Mouse (Mus musculus) activated CD4-positive, CD25-positive, alpha-beta regulatory T cell, adult 4 months (primary cell): ENCODE results near the gene Rin3. TPM values are rescaled to one million over a fixed set of nuclear protein-coding genes. Genes with fewer than 3 reads are reported as not detected.
"Not testable (repeated sequence)": the region's sequence is repeated elsewhere in the genome, so short reads cannot be mapped to it uniquely, and the experiment has no call there.

ENCODE experiments used
- ATAC-seq: one replicate; pipeline ENCODE4 v1.8.0; 2017
- polyA plus RNA-seq, 2 experiments: library from polyadenylated mRNA; unstranded; fragments of 100-300 nt; shearing (Covaris generic); gene quantifications; one replicate each; pipeline ENCODE4 v1.2.1; 2017

Rin3 gene
- polyA plus RNA-seq: 10 to 100 TPM; 41.7 to 60.6 TPM

DNA sequence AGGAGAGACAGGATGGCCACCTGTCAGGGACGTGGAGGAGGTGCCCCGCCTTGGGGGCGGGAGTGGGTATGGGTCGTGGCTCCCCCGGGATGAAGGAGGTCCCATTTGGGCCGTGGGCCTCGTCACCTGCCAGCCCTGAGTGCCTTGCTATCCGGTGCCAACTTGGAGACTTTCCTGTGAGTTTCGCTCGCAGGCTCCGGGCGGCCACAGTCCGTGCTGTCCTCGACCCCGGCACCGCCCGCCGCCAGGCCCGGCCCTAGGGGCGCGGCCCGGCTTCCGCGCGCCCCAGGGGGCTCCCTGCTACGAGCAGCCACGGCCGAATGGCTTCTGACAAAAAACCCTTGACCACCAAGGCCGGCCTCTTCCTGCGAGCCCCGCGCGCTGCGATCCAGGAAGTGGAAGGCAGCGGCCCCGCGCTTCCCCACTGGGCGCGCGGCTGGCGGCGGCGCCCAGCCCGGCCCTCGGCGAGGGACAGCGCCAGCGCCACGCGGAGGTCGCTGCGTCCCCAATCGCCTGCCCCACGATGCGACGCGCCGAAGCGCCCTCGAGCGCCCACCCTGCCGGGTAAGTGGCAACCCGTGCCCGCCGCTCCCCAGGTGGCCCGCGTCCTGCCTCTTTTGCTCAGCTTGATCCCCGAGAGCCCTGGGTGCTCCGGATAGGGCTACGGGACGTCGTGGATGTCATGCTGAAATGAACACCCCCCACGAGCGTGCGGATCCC lies at the start of gene Rin3:
Gene Rin3, plus strand, starts transcription at position 286 of the 720 bp plus-strand sequence.
- ATAC-seq: peak; percentile 68

DNA sequence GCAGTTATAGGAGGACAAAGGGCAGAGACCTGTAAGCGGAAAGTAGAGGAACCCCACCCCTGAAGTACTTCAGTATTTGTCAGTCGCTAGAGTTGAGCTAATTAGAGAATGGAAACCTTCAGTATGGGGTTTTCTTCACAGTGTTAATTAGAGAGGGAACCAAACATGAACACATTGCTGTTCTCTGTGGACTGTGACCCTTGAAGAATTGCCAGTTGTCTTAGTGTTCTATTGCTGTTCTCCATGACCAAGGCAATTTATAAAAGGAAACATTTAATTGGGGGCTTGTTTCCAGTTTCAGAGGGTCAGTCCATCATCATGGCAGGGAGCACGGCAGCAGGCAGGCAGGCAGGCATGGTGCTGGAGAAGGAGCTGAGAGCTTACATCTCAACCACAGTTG lies 47.3 kb upstream of the Rin3 start:
- no peak for ATAC-seq

DNA sequence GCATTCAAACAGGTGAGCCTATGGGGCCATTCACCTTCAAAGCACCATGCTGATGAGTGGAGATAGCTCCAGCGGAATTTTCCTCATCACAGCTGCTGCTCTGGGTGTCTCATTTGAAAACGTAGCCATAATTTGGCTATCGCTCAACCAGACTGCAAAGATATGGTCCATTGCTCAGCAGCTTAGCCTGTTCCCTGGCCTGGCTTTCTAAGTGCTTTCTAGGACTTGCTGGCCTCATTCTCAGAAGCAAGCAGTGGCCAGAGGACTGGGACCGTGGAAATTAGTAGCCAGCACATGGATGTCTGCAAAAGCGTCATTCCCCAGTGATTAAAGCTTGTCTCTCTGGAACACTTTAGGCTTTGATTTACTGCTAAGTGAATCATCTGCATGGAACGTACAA lies 46.5 kb upstream of the Rin3 start:
- no peak for ATAC-seq

DNA sequence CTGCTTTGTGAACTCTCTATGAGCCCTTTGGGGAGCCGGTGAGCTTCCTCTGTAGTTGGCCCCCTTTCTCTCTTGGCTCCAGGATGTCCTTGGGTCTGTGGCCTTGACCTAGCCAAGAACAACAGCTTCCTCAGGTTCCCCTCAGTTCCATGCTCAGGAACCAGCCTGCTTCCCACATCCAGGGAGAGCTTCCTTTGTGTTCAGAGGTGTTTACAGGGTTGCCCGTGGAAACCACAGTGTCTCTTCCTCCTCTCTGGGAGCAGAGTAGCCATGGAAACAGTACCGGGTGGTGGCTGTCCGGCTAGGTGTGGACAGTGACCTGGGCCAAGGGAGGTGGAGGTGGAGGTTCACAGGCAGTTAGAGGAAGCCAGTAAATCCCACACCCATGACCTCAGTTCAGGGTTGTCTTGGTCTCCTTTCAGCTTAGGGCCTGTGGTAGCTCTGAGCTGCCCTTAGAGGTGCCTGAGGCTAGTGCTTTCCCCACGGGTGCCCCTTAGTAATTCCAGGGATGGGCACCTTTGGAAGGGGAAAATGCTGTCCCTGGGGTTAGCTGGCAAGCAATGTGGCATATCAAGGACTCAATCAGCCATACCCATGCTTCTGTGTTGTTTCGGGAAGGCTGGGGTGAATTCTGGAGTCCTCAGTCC lies 40.6 kb upstream of the Rin3 start:
- no peak for ATAC-seq

DNA sequence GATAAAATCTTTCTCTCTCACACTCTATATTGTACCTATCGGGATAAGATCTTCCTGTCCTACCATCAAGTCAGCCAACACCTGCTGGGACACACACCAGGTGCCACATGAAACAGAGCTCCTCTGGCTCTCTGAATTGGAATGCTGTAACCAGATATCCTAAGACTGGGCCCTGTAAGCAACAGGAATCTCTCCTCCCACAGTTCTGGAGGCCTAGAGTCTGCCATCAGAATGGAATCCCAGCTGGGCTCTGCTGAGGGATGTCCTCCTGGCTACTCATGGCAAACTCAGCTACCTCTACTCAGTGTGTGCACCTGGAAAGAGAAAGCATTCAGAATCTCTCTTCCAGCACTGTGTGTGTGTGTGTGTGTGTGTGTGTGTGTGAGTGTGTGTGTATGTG lies 38.9 kb upstream of the Rin3 start:
- ATAC-seq: no peak

DNA sequence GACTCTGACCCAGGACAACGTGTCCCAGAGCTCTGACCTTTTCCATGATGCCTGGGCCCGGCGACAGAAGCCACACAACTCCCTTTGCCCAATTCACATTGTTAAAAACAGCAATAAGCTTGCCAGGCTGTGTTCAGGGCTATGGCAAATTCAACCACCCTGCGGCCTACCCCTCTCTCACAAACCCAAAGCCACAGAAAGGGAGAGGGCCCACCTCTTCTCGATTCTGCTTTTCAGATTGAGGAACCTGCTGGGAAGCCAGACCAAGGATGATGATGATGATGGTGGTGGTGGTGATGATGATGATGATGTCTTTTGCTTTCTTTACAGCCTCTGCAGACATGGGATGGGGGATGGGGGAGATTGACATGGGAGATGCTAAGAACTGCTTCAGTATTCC lies 36.6 kb upstream of the Rin3 start:
- no peak for ATAC-seq

DNA sequence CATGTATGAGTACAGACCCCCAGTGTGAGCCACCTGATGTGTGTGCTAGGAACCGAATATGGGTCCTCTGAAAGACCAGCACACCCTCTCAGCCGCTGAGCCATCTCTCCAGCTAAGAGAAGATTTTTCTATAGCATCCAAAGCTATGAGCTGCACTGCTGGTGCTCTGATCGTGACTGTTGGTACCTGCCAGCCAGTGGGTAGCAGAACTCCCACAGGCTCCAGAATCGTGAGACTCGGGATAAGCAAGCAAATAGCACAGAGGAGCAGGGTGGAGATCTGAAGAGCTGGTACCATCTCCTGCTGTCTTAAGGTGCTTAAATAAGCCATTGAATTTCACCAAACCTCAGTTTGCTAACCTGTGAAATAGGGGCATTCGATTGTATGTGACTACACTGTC lies 34.7 kb upstream of the Rin3 start:
- no peak for ATAC-seq

DNA sequence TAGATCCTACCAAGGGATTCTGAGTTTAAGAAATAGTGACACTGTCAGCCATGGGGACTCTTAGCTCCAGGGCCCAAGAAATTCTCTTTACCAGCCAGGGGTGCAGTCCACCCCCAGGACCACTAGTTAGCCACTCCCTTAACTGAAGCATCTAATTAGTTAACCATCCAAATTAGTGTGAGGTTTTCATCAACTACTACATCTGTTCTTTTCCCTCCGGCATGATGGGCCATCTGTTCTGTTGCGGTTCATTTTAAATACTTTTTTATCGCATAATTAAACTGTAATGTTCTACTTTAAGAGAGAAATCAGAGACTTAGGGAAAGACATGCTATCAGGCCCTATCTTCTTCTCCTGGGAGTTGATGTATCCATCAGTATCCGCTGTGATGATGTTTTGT lies 32.5 kb upstream of the Rin3 start:
- ATAC-seq: no peak

DNA sequence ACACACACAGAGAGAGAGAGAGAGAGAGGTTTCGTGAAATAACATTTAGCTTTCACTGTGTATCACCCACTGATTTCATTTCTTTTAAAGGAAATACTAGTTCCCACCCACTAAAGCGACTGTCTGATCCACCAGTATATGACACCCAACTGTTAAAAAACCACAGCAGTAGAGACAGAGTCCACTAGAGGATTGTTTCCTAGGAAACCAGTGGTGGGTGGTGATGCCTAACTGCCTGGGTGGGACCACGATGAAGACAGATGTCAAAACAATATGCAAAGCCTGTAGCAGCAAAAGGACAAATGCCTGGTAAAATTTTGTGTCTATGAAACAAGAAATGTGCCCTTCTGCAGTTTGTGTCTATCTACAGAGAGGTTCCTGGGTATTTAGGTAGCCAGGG lies 31.8 kb upstream of the Rin3 start:
- no peak for ATAC-seq

DNA sequence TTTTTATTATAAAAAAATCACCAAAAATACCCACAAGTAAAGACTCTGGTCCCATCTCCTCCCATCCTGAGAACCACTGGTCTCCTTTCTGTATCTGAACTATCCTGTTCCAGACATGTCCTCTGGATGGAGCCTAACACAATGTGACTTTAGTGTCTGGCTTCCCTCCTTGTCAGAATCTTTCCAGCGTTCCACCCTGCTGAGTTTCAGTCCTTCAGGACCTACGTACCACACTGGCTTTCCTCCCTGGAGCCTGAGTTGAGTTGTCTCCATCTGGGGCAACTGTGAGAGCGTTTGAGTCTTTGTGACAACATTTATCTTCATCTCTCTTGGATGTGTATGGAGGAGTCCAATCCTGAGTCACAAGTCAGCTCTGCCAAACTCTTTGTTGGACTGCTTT lies 30.9 kb upstream of the Rin3 start:
- no peak for ATAC-seq

DNA sequence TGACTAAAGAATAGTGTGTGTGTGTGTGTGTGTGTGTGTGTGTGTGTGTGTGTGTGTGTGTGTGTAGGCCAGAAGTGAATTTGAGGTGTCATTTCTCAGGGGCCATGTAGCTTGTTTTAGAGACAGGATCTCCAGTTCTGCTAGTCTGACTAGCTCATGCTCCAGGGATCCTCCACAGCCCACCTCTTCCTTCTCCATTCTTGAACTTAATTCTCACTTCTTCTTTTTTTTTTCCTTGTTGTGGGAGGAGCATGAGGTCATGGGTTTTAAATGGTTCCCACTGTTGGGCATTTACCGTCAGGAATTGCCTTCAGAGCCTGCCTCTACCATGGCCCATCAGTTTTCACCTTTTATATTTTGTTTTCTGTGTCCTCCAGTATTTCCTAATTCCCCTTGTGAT lies 30.3 kb upstream of the Rin3 start:
- ATAC-seq: no peak

DNA sequence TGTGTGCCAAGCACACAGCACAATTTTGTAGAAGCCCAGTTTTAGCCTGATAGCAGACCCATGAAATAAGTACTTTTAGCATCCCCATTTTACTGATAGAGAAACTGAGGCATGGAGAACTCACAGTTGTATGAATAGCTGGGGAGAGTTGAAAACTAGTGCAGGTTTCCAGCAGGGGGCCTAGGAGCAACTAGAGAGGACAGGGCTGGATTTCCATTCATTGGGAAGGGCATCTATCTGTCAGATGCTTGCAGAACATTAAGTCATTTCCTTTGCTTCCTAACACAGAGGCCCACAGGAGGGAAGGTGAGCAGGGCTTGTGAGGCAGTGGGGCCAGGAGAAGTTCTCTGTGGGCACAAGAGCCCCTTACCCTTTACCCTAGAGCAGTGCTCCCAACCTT lies 27.8 kb upstream of the Rin3 start:
- no peak for ATAC-seq

DNA sequence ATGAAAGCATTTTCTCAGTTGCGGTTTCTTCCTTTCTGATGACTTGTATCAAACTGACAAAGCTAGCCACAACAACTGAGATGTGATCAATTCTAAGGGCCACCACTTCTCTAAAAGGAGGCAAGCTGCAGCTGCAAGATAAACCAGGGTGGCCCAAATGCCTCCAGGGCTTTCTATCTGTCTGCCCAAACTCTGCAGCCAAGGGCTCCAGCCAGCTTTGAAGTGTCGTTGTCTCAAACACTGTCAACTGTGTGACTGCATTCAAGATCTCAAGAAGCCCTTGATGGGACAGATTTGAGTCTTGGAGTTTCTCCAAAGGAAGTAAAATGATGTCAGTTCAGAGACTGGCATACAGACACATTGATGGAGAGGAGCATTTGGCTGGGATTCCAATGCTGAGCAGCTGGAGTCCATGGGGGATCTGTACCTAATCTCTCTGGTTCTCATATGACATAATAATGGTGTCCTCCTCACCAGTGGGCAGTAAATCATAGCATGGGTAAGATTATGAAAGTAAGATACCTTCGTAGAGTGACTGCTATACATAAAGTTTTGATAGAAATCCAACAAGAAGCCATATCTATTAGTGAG lies 24.2 kb upstream of the Rin3 start:
- no peak for ATAC-seq

DNA sequence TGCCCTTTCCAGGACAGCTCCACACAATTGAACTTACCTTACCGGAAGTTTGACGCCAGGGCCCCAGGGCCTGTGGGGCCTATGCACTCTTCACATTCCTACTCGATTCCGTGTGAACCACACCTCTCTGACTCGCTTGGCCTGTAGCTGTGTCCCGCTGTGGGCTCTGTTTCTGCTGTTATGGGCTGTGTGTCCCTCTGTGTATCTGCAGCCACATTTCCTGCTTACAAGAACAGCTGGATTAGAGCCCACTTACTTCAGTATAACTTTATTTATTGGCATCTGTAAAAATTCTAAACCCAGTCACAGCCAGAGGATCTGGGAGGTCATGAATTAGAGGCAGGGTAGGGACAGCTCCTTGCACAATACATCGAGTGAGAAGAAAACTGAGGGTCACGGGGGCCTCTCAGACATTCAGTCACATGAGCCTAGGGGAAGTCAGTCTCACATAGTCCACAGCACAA lies 20.9 kb upstream of the Rin3 start:
- ATAC-seq: no peak

DNA sequence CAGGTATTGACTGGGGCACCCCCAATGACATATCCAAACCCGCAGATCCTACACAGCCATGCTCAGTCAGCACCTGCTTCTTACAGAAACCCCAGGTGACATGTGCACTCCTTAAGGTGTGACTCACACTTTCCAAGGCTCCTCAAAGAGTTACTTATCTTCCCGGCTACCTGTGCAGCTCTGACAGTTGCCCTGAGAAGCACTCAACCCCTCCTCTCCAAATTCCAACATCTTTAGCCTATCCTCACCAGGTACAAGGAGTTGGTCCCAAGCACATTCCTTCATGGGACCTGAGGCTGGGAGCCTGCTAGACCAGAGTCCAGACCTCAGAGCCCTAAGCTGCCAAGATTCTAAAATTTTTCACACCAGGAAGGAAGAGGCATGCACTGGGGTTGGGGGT lies 20.0 kb upstream of the Rin3 start:
- no peak for ATAC-seq

DNA sequence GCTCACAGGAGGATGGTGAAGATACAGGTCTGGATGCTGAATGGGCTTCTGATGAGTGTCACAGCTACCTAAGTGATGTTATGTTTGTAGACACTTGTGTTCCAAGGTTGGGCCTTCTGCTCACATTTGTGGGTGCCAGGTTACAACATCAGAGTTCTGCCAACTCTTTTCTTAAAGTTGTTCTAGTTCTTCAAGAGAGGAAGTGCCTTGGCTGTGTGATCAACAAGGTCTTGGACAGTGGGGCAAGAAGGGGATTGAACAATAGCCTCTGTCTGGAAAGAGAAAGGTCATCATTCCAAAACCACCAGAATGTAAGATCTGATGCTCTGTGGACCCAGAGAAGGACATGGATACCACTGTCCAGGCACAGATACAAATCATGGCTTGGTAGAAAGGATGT lies 19.6 kb upstream of the Rin3 start:
- ATAC-seq: no peak

DNA sequence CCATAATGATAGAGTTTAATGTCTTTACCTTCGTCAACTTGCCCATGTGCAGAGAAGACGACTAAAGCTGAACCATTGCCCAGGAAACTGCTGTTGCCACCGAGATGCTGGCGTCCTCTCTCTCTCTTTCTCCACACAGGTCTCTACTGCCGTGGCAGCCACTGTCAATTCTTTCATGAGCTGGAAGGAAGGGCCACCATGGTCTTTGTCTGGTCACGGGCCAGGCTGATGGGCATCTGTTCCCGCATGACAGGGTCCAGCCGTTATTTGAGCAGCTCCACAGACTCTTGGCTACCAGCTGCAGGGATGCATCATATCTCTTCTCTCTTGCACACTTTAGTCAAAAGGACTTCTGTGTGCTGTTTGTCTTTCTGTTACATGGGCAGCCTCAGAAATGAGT lies 16.4 kb upstream of the Rin3 start:
- no peak for ATAC-seq

DNA sequence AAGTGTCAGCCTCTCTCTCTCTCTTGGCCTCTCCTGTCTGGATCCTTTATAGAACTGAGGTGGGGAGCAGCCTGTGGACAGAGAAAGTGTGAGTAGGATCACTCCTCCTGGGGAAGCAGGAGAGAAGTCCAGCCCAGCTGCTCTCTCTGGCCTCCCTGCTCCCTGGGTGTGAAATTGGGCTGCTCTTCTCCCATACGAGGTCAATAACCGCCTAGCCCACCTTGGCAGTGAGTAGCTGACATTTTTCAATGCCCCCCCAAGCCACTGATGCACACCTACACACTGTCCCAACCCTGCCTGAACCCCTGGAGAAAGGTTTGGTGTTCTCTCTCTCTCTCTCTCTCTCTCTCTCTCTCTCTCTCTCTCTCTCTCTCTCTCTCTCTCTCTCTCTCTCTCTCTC lies 13.7 kb upstream of the Rin3 start:
- ATAC-seq: no peak

DNA sequence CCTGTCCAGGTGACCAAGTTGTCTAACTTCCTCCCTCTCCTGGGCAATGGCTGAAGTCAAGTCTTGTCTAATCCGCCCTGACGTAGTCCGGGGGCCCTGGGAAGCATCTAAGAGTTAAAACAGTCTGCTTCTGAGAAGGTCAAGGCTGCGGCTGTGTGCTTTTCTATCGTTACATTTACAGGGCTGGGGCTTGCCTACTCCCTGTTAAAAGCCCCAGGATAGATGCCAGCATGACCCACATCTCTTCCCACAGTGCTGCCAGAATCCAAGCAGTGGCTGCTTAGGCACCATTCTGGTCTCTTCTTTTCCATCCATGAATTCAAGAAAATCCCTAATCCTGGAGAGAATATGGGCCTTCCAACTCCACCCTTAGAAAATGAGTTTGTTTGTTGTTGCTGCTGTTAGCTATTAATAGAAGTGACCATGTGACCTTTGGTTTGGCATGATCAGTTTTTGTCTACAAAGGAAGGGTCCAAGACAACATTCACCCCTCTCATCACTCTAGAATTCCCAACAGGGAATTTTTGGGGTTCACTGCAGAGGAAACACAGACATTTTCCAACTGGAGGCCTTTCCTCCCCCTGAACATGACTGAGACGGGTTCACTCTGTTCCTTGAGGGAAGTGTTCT lies 12.0 kb upstream of the Rin3 start:
- no peak for ATAC-seq

DNA sequence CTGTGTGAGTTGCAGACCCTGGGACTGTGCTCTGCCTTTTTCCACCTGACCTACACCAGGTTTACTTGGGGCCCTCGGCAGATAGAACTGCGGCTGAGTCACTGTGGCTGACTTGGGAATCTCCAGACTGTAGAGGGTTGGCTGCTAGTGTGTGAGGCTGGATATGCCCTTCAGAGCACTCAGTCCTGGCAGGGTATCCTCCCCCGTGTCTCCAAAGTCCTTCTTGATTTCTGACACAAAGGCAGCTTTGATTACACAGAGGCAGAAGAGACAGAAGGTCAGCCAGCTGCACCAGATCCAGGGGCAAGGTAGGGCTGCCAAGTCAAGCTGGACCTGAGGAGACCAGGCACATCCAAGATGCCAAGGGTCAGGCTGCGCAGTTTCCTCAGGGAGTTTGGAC lies 11.4 kb upstream of the Rin3 start:
- no peak for ATAC-seq

DNA sequence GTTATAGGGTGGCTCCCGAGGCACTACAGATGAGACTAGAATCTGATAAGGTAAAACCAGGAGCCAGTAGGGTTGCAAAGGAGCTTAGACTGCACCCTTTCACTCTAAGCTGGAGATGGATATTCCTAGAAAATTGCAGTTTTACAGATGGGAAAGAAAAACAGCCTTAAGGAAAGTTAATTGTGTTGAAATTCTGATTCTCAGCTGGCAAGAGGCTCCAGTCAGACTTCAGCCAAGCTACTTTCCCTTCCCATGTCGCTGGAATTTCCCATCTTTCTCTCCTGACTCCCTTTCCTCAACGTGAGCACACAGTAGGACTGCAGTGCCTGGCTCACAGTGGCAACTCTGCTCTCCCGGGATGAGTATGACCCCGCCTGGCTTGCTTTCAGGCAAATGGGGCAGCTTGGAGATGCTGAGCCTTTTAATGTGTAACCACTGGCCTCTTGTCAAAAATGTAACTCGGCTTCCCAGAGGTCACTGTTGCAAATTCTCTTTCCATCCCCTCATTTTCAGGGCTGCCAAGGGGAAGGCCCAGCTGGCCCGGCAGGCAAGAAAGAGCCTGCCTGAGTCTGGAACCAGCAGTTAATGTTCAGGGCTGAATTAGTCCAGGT lies 6.9 kb upstream of the Rin3 start:
- no peak for ATAC-seq

DNA sequence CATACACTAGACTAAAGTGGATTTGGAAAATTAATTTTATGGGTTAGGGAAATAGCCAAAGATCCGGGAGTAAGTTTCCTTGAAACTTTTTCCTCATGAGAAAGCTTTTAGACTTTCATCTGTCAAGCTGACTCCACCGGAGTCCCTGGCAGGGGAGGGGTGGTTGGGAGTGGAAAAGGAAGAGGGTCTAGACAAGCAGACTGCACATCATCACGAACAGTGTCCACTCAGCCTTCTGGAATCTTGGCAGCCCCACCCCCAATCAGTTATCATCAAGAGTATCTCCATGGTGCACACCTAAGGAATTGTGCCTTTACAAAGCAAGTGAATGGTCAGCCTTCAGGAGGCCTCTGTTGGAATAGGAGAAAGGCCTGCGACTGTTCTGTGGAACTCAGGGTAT lies 2.6 kb upstream of the Rin3 start:
- not testable (repeated sequence) for ATAC-seq

DNA sequence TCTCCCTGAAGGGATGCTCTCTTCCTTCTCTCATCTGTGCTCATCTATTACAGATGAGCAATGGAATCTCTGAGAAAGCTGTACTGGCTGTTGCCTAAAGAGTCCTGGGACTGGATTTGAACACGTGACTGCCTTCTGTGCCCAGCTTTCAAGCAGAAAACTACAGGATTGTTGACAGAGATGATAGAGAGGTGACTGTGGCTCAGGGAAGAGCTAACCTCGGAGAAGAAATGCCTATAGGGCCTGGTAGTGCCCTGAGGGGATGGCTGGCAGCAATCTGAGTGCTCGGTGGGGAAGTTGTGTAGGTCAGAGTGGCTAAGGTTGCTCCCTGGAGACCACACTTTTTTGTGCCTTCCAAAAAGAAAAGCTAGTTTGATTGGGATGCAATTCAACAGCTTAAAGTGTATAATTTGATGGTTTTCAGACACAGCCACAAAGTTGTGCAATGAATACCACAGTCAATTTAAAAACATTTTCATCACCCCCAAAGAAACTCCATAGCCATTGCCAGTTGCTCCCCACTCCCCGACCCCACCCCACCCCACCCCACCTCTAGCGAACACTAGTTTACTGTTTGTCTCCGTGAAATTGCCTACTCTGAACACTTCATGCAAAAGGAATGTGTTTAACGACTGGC lies 1.9 kb upstream of the Rin3 start:
- no peak for ATAC-seq
